Mouse (Mus musculus) midbrain, embryonic 13.5 days (tissue): ENCODE measurements around the gene Mutyh. TPM values are rescaled to one million over a fixed set of nuclear protein-coding genes. Genes with fewer than 3 reads are reported as not detected.

Source experiments
- ATAC-seq: fragments of 200-750 bp; cut with Nextera tagmentation; 2 replicates; pipeline ENCODE4 v1.8.0; 2017; ENCODE audit warnings: mild to moderate bottlenecking, moderate TSS enrichment, moderate library complexity
- H3K27ac ChIP-seq: fragments of 300-500 bp; sonication (generic); 2 replicates; pipeline ENCODE4 v1.5.1; 2015; ENCODE audit warnings: inconsistent platforms, mild to moderate bottlenecking, moderate library complexity
- H3K27me3 ChIP-seq: fragments of 300-500 bp; sonication (generic); 2 replicates; pipeline ENCODE4 v1.6.1; 2015; ENCODE audit warnings: mild to moderate bottlenecking, inconsistent platforms
- H3K36me3 ChIP-seq: fragments of 300-500 bp; sonication (generic); 2 replicates; pipeline ENCODE4 v1.6.1; 2015; ENCODE audit warnings: mild to moderate bottlenecking, inconsistent platforms
- H3K4me1 ChIP-seq: fragments of 300-500 bp; sonication (generic); replicated peaks from 2 replicates; pipeline ENCODE4 v1.6.1; 2015; ENCODE audit warnings: inconsistent platforms
- H3K4me2 ChIP-seq: fragments of 300-500 bp; sonication (generic); replicated peaks from 2 replicates; pipeline ENCODE4 v1.6.1; 2015; ENCODE audit warnings: moderate library complexity, mild to moderate bottlenecking, inconsistent platforms
- H3K4me3 ChIP-seq: fragments of 300-500 bp; sonication (generic); replicated peaks from 2 replicates; pipeline ENCODE4 v1.5.1; 2015; ENCODE audit warnings: mild to moderate bottlenecking, inconsistent platforms
- H3K9ac ChIP-seq: fragments of 300-500 bp; sonication (generic); replicated peaks from 2 replicates; pipeline ENCODE4 v1.6.1; 2015; ENCODE audit warnings: mild to moderate bottlenecking, inconsistent platforms
- H3K9me3 ChIP-seq: fragments of 300-500 bp; sonication (generic); 2 replicates; pipeline ENCODE4 v1.6.1; 2016; ENCODE audit warnings: mild to moderate bottlenecking, inconsistent platforms
- WGBS: fragments of 180-500 bp; shearing (Covaris S2); methylation state at CpG from one replicate; pipeline ENCODE4 v1.1.7; 2015; 5-methylcytosine and 5-hydroxymethylcytosine counted together
- polyA plus RNA-seq: library from polyadenylated mRNA; unstranded; fragments of >200 nt; fragmentation: Nextera tagmentation; extraction: Ambion mirVana; gene quantifications from 2 replicates; pipeline ENCODE4 v1.2.1, GENCODE M21; 2015

The Mutyh gene
- 10.2 and 10.6 TPM in 2 replicates for polyA plus RNA-seq

DNA sequence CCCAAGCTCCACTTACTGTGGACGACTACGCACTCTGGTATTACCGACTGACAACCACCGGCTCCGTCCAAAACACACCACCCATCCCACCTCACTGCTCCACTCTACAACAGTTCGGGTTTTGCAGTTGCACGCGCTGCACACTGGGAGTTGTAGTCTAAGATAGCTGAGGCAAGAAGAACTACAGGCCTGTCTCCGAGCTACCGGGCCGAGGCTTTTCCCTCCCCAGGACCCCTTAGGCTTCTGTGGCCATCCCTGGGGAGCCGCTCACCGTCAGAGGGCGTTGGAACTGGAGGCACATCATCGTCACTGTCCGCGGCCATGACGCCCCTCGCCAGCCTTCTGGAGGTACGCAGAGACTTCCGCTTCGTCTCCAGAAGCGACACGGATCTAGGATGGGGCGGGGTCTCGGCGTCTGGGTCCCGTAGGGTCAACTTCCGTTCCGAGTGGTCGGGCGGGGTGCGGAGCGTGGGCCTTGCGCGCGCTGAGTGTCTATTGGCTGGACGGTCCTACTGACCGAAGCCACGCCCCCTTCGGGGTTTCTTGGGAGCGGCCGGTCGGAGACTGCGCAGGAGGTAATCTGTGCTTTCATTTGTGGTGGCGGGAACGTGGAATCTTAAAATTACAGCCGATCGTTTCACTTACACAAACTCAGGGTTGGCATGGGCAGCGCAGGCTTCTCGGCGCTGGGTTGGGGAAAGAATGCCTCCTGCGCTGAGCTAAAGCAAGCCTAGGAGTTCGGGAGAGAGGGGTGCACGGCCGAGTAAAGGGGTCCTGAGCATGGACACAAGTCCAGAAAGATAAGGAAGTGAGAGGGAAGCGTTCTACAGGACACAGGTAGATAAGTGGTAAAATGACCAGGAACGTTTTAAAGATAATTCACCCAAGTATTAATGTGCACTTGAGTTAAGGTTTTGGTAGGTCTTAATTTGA is at the start of gene Mutyh, which contains the start of gene Toe1:
Gene Mutyh, plus strand, starts transcription at position 527 of the 933 bp plus-strand sequence.
Gene Toe1, minus strand, starts transcription at position 444 of the 933 bp plus-strand sequence.
- ATAC-seq: peak; percentile 97
- Histone ChIP-seq H3K4me3 (peak within 1 kb of the TSS; percentile 66), H3K9ac (peak within 1 kb of the TSS; percentile 72), H3K4me2 (peak within 1 kb of the TSS; percentile 79), H3K4me1 (peaks cover 10% of the 10 kb centered on the region), H3K36me3 (peaks cover 30% of the 10 kb centered on the region), H3K27ac (peak within 1 kb of the TSS; percentile 91), H3K9me3 (no peaks in the 10 kb centered on the region), H3K27me3 (no peaks in the 10 kb centered on the region)
- under 1% methylated on average over 58 of the region's 58 CpGs for WGBS

DNA sequence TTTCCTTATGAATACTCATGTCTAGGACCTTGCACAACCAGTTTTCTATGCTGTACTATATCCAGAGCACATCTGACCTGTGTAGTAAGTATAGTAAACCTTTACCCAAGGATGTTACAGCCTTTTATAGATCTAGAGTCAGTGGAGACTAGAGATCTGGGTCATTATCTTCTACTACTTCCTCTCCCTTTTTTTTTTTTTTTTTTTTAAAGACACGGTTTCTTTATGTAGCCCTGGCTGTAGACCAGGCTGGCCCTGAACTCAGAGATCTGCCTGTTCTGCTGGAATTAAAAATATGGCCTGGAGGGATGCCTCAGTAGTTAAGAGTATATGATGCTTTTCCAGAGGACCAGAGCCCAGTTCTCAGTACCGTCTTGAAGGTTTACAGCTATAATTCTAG is 45.6 kb upstream of the Mutyh start:
- H3K9me3 ChIP-seq: no peaks in the 10 kb centered on the region
- H3K9ac ChIP-seq: no peak overlapping the region
- no peak overlapping the region for H3K27ac ChIP-seq
- no peak overlapping the region for H3K4me2 ChIP-seq
- no peaks in the 10 kb centered on the region for H3K27me3 ChIP-seq
- no peaks in the 10 kb centered on the region for H3K4me1 ChIP-seq
- 79% methylated on average over 2 of the region's 2 CpGs for WGBS
- no peak overlapping the region for H3K4me3 ChIP-seq
- no peak for ATAC-seq
- no peaks in the 10 kb centered on the region for H3K36me3 ChIP-seq

DNA sequence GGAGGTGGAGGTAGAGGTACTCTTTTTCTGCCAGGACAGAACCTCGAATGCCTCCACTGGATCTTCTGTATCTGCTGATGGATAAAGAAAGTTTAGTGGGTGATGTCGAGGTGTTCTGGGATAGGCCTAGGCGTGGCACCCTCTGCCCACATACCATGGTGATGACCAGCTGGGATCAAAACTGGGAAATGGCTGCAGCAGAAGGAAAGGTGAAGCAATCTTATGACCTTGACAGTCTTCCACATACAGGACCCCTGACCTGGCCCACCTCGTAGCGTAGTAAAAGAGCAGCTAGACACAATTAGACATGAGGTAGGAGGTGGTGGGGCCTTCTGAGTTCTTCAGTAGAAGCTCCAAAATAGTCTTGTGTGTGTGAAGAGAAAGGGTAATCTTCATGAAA is 43.5 kb upstream of the Mutyh start:
- H3K4me1 ChIP-seq: no peaks in the 10 kb centered on the region
- H3K27me3 ChIP-seq: no peaks in the 10 kb centered on the region
- ATAC-seq: no peak
- H3K4me2 ChIP-seq: no peak overlapping the region
- no peaks in the 10 kb centered on the region for H3K36me3 ChIP-seq
- 93% methylated on average over 5 of the region's 5 CpGs for WGBS
- no peak overlapping the region for H3K4me3 ChIP-seq
- no peak overlapping the region for H3K9ac ChIP-seq
- no peaks in the 10 kb centered on the region for H3K9me3 ChIP-seq
- no peak overlapping the region for H3K27ac ChIP-seq

DNA sequence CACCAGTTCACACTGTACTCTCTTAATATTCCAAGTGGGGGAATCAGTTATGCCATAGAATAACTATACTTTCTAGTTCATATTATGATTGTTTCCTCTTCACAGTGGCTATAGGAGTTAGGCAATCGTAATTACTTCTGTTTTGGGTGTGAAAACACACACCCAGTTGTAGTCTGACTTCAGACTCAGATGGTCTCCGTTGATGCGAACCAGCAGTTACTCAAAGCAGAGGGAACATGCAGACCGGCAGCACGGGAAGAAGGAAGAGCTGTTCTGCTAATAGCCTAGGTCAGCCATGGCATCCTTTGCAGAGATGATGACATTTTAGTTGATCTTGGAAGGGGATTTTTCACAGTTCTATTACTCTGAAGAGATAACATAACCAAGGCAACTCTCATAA is 39.0 kb upstream of the Mutyh start:
- H3K27ac ChIP-seq: no peak overlapping the region
- no peak overlapping the region for H3K9ac ChIP-seq
- H3K27me3 ChIP-seq: no peaks in the 10 kb centered on the region
- no peak for ATAC-seq
- H3K4me1 ChIP-seq: no peaks in the 10 kb centered on the region
- no peak overlapping the region for H3K4me3 ChIP-seq
- no peaks in the 10 kb centered on the region for H3K9me3 ChIP-seq
- H3K4me2 ChIP-seq: no peak overlapping the region
- WGBS: 91% methylated on average over 5 of the region's 5 CpGs
- H3K36me3 ChIP-seq: no peaks in the 10 kb centered on the region

DNA sequence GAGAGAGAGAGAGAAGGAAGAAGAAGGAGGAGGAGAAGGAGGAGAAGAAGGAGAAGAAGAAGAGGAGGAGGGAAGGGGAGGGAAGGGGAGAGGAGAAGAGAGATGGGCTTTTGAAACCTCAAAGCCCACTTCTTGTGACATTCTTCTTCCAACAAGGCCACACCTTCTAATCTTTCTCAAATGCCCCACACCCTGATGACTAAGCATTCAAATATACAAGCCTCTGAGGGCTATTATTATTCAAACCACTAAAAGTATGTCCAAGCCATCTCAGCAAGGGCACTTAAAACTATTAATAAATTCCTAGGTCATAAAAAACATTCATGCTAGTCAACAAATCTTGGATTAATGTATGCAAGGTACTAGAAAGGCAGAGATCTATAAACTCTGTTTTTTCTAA is 38.5 kb upstream of the Mutyh start:
- no peaks in the 10 kb centered on the region for H3K27me3 ChIP-seq
- ATAC-seq: no peak
- H3K27ac ChIP-seq: no peak overlapping the region
- no peaks in the 10 kb centered on the region for H3K9me3 ChIP-seq
- no peaks in the 10 kb centered on the region for H3K4me1 ChIP-seq
- no peak overlapping the region for H3K9ac ChIP-seq
- H3K4me3 ChIP-seq: no peak overlapping the region
- no peaks in the 10 kb centered on the region for H3K36me3 ChIP-seq
- no peak overlapping the region for H3K4me2 ChIP-seq

DNA sequence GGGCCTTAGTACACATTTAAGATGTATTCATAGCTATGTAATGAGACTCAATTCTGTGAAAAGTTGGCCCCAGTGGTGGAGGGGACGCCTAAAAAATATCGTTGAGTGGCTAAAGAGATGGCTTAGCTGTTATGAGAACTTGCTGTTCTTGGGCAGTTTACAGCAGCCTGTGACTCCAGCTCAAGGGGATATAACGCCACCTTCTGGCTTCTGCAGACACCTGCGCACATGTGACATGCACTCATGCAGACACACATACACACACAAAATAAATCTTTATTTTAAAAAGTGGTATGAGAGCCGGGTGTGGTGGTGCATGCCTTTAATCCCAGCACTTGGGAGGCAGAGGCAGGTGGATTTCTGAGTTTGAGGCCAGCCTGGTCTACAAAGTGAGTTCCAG is 31.1 kb upstream of the Mutyh start:
- Histone ChIP-seq H3K36me3 (no peaks in the 10 kb centered on the region), H3K9me3 (no peaks in the 10 kb centered on the region), H3K4me1 (no peaks in the 10 kb centered on the region), H3K9ac (no peak overlapping the region), H3K4me3 (no peak overlapping the region), H3K4me2 (no peak overlapping the region), H3K27me3 (0 out of 2 replicates have a peak, but pooled peaks cover 2% of the 10 kb centered on the region), H3K27ac (no peak overlapping the region)
- ATAC-seq: no peak
- 93% methylated on average over 5 of the region's 5 CpGs for WGBS

GRCm38 (mm10) chr4:116777079-116777478 is 30.4 kb upstream of the Mutyh start:
- Histone ChIP-seq H3K27me3 (0 out of 2 replicates have a peak, but pooled peaks cover 2% of the 10 kb centered on the region), H3K9me3 (no peaks in the 10 kb centered on the region), H3K9ac (no peak overlapping the region), H3K4me3 (no peak overlapping the region), H3K27ac (no peak overlapping the region), H3K4me1 (peaks cover 3% of the 10 kb centered on the region), H3K4me2 (no peak overlapping the region), H3K36me3 (no peaks in the 10 kb centered on the region)
- WGBS: 96% methylated on average over 3 of the region's 3 CpGs
- no peak for ATAC-seq

DNA sequence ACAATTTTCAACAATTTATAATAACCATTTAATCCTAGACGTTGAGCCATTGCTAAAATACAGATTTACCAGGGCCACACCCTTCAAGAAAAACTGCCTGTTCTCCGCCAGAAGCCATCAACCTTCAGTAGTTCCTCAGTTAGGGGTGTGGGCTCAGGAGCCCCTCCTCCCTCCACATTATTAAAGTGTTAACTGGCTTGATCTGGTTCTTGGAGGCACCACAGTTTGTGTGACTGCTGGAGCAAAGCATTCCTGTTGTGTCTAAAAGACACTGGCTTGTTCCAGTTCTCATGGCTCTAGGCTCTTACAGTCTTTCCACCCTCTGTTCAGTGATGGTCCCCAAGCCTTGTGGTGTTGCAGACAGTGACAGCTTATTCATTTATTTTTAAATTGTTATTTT is 27.0 kb upstream of the Mutyh start:
- no peak for ATAC-seq
- H3K4me3 ChIP-seq: no peak overlapping the region
- 79% methylated on average over 2 of the region's 2 CpGs for WGBS
- H3K4me2 ChIP-seq: no peak overlapping the region
- no peaks in the 10 kb centered on the region for H3K36me3 ChIP-seq
- no peaks in the 10 kb centered on the region for H3K9me3 ChIP-seq
- 0 out of 2 replicates have a peak, but pooled peaks cover 2% of the 10 kb centered on the region for H3K27me3 ChIP-seq
- no peak overlapping the region for H3K27ac ChIP-seq
- H3K4me1 ChIP-seq: peaks cover 9% of the 10 kb centered on the region
- H3K9ac ChIP-seq: no peak overlapping the region

DNA sequence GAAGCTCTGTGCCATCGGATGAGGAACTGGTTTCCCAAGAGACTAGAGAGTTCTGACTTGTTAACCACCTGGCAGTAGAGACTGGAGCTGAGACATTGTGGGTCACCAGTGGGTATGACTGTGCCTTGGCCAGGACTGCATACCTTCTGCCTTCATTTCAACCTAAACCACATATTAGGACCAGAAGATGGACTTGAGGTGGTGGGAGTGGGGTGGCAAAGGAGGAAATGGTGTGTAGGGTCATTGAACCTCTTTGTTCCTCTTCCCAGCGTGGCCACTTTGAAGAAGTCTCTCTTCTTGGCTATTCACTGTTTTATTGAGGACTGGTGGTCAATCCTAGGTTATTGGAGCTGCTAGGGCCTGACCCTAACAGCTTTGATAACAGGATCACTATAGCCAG is 26.2 kb upstream of the Mutyh start:
- 50% methylated on average over 2 of the region's 2 CpGs for WGBS
- no peak for ATAC-seq

DNA sequence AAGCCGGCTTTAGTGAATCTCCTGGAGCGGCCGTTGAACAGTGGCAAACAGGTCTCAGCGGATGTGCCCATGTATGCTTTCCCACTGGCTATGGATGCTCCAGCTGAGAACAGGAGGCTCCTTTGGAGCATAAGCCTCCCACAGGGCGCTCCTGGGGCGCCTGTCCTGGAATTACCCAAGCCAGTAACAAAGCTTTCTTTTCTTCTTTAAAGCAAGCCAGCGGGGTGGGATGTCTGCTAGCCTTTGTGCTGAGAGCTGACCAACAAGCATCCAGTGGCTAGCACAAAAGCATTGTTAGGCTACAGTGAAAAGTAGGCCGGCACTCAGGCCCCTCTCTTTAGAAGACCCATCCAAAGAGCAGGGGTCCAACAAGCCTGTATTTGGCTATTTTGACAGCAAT is 25.4 kb upstream of the Mutyh start:
- Histone ChIP-seq H3K9ac (peak overlapping the region; percentile 30; the same call in 1 of the 2 replicates), H3K27me3 (0 out of 2 replicates have a peak, but pooled peaks cover 2% of the 10 kb centered on the region), H3K36me3 (no peaks in the 10 kb centered on the region), H3K4me2 (peak overlapping the region; percentile 9; the same call in 1 of the 2 replicates), H3K4me3 (no peak overlapping the region), H3K9me3 (0 out of 2 replicates have a peak, but pooled peaks cover 4% of the 10 kb centered on the region), H3K27ac (peak overlapping the region; percentile 27; the same call in 1 of the 2 replicates), H3K4me1 (peaks cover 9% of the 10 kb centered on the region)
- 5% methylated on average over 8 of the region's 8 CpGs for WGBS
- ATAC-seq: no peak

More for the DNA sequence above, 26.2 kb upstream of the Mutyh start:
- Histone ChIP-seq H3K36me3 (no peaks in the 10 kb centered on the region), H3K27me3 (0 out of 2 replicates have a peak, but pooled peaks cover 2% of the 10 kb centered on the region), H3K9ac (no peak overlapping the region), H3K4me3 (no peak overlapping the region), H3K9me3 (0 out of 2 replicates have a peak, but pooled peaks cover 1% of the 10 kb centered on the region), H3K4me2 (no peak overlapping the region), H3K4me1 (peaks cover 9% of the 10 kb centered on the region), H3K27ac (no peak overlapping the region)

DNA sequence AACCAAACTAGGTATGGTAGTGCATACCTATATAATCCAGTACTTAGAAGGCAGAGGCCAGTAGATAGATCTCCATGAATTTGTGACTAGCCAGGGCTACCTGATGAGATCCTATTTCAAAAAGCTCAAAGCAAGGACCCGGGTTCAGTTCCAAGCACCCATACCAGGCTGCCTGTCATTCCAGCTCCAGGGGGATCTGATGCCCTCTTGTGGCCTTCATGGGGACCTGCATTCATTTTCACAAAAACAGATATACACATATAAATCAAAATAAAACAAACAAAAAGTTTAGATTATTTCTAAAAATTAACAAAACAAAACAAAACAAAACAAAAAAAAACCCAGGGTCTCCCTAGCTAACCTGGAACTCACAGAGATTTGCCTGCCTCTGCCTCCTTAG is 20.9 kb upstream of the Mutyh start:
- H3K4me3 ChIP-seq: no peak overlapping the region
- no peak overlapping the region for H3K27ac ChIP-seq
- no peak overlapping the region for H3K9ac ChIP-seq
- H3K9me3 ChIP-seq: 0 out of 2 replicates have a peak, but pooled peaks cover 4% of the 10 kb centered on the region
- 100% methylated on average over 1 of the region's 1 CpGs for WGBS
- H3K36me3 ChIP-seq: no peaks in the 10 kb centered on the region
- no peak for ATAC-seq
- no peaks in the 10 kb centered on the region for H3K27me3 ChIP-seq
- H3K4me1 ChIP-seq: peaks cover 9% of the 10 kb centered on the region
- H3K4me2 ChIP-seq: no peak overlapping the region

GRCm38 (mm10) chr4:116787985-116788760 is 19.4 kb upstream of the Mutyh start:
- ATAC-seq: no peak
- no peaks in the 10 kb centered on the region for H3K36me3 ChIP-seq
- no peak overlapping the region for H3K9ac ChIP-seq
- no peak overlapping the region for H3K4me2 ChIP-seq
- H3K4me1 ChIP-seq: no peaks in the 10 kb centered on the region
- H3K27me3 ChIP-seq: no peaks in the 10 kb centered on the region
- H3K9me3 ChIP-seq: 0 out of 2 replicates have a peak, but pooled peaks cover 4% of the 10 kb centered on the region
- no peak overlapping the region for H3K4me3 ChIP-seq
- H3K27ac ChIP-seq: no peak overlapping the region
- 39% methylated on average over 7 of the region's 7 CpGs for WGBS
